Mouse (Mus musculus) urinary bladder, postnatal 4 days (tissue): ENCODE data around the gene Tmem121b.

Experiments
- DNase-seq, 2 experiments: peaks; one replicate each; pipeline ENCODE4 v3.0.0; 2021 to 2022; ENCODE audit warnings: low spot score in 2 of 2

Tmem121b gene

GRCm38 (mm10) chr6:120492499-120493373, 871 bp downstream of the Tmem121b start:
- DNase-seq: no peak

GRCm38 (mm10) chr6:120491862-120492498, 1.6 kb downstream of the Tmem121b start:
- no peak for DNase-seq

GRCm38 (mm10) chr6:120491064-120491463, 2.5 kb downstream of the Tmem121b start:
- DNase-seq: no peak

DNA sequence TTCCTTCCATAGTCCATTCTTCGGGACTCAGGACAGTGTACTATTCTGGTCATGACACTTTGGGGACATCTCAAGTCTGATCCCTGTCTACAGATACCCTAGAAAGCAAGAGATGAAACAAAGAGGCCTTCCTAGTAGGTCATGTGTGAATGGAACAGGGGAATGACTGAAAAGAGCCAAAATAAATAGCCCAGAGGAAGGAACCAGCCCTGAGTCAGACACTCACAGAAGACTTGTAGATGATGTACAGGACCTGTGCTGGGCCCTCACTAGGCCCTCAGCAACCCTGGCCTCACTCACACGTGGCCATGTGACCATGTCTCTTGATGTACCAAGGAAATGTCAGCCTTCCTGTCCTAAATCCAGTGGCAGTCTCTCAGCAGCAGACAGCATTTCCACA, 4.1 kb downstream of the Tmem121b start:
- DNase-seq: no peak

- no peak for DNase-seq
These were observed 5.0 kb downstream of the Tmem121b start for GRCm38 (mm10) chr6:120488647-120489046.

GRCm38 (mm10) chr6:120486051-120486510, 7.5 kb downstream of the Tmem121b start:
- DNase-seq: no peak

GRCm38 (mm10) chr6:120485038-120485437, 8.6 kb downstream of the Tmem121b start:
- no peak for DNase-seq

DNA sequence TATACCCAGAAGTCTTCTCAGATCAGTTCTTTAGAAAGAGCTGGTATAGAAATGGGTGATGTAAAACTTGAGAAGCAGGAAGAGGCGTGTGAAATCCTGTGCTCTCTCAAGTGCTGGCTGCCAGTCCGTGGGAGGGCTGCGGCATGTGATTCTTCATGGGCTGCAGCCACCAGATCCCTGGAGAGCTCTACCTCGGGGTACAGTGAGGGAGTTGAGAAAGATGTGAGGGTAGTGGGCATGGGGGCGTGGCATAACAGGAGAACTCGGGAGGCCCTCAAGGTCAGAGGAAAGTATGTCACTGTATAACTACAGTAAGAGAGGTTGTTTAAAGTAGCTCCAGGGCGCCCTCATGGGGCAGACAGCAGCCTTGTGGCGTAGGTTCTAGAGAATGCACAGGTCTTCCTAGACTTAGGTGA, 10.4 kb downstream of the Tmem121b start:
- DNase-seq: no peak

- DNase-seq: no peak
These were observed 10.9 kb downstream of the Tmem121b start for GRCm38 (mm10) chr6:120482756-120483155.

DNA sequence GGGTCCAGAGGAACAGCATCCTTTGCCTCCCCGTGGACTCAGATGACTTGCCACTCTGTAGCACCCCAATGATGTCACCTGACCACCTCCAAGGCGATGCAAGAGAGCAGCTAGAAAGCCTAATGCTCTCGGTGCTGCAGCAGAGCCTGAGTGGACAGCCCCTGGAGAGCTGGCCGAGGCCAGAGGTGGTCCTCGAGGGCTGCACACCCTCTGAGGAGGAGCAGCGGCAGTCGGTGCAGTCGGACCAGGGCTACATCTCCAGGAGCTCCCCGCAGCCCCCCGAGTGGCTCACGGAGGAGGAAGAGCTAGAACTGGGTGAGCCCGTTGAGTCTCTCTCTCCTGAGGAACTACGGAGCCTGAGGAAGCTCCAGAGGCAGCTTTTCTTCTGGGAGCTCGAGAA, 11.6 kb downstream of the Tmem121b start:
- no peak for DNase-seq

- no peak for DNase-seq
These were observed 12.1 kb downstream of the Tmem121b start for GRCm38 (mm10) chr6:120481538-120481937.

DNA sequence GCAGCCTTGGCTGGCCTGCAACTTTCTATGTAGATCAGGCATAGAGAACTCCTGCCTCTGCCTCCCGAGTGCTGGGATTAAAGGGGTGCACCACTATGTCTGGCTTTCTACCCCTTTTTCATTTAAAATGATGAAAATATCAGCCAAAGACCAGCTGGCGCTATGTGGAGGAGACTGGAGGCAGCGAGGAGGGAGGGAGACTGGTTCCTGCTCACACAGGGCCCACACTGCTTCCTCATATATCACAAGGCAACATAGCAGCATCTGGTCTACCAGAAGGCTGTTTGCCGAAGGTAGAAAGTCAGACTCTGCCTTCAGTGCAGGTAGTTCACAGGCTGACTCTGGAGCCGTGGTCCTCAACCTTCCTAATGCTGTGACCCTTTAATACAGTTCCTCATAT, 13.2 kb downstream of the Tmem121b start:
- no peak for DNase-seq

DNA sequence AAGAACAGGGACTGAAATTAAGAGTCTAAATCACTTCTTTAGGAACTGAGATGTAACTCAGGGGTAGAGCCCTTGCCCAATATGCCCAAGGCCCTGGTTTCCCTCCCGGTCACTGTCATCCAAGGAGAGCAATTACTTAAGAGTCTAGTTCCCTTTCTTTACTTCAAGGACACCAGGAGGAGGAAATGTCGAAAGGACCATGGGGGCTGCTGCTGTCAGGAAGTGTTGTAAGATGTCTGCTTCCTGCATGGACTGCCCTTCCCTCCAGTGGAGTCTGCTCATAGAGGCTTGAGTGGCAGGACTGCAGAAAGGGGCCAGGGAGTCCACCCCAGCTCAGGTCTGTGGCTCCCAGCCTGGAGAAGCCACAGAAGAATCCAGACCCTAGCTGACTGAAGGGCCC, 14.3 kb downstream of the Tmem121b start:
- DNase-seq: no peak

DNA sequence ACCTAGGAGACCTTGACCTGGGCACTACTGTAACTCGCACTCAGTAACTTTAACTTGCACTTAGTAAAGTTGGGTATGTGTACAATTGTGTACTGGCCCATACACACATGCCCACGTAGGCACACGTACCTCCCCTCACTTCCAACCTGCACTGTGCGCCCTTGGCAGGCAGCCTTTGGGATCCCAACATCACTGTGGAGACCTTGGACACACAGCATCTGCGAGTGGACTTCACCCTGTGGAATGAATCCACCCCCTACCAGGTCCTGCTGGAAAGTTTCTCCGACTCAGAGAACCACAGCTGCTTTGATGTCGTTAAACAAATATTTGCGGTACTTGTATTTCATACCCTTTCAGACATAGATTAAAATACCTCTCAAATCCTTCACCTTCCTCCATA, 18.3 kb downstream of the Tmem121b start:
- no peak for DNase-seq

DNA sequence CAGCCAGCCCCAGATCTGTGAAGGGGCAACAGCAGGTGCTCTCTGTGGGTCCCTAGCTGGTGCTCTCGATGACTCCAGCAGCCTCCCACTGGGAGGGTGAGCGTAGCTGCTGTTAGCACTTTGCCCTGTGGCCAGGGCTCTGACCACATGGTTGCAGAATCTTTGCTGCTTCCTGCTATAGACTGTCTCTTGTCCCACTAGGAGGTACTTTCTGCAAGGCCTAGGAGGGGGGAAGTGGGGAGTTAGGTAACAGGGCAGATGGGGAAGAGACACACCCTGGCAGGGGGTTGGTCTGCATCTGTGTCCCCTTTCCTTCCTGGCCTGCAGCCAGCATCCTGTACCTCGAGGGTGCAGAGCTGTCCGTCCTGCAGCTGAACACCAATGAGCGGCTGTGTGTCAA, 20.2 kb downstream of the Tmem121b start:
- DNase-seq: no peak

- no peak for DNase-seq
These were observed 21.0 kb downstream of the Tmem121b start for GRCm38 (mm10) chr6:120472455-120473140.

GRCm38 (mm10) chr6:120471991-120472441, 21.6 kb downstream of the Tmem121b start:
- no peak for DNase-seq

- DNase-seq: no peak
These were observed 22.9 kb downstream of the Tmem121b start for GRCm38 (mm10) chr6:120470666-120471065.

GRCm38 (mm10) chr6:120469770-120470169, 23.8 kb downstream of the Tmem121b start:
- DNase-seq: no peak

DNA sequence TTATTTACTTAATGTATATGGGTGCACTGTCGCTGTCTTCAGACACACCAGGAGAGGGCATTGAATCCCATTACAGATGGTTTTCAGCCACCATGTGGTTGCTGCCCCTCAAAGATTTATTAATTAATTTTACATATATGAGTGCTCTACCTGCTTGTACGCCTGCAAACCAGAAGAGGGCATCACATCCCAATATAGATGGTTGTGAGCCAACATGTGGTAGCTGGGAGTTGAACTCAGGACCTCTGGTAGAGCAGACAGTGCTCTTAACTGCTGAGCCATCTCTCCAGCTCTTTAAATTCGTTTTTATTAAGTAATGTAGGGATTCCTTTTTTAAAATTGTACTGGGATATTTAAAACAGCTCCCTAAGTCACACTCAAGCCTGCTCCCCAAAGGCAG, 24.3 kb downstream of the Tmem121b start:
- DNase-seq: no peak

- no peak for DNase-seq
These were observed 25.3 kb downstream of the Tmem121b start for GRCm38 (mm10) chr6:120468259-120468658.

- DNase-seq: no peak
These were observed 26.8 kb downstream of the Tmem121b start for GRCm38 (mm10) chr6:120466609-120467329.
